Comparison of ENCODE assay signal across 9 mouse cellular contexts in the genomic region with DNA sequence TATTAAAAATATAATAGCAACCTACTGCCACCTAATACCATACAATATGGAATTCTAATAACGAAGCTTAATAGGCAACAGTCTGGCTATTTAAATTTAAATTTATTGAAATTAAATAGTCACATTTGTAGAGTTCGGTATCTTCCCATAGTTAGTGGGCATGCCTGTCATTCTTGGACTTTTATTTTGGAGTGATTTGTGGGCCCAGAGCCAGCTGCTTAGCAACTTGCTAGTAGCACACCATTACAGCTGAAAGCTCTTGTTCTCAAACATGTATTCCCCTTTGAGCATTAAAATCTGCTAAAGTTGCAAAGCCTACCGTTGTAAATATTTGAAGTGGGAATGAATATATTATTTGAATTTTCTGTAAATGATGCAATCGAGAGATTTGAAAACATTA.
DNase-seq lines count a peak whose midpoint lies in the region; ATAC-seq lines count a peak whose summit lies in the region.
"Had no signal": no experiment of that assay in that cellular context is flagged by ENCODE, and none has a peak within 500 bp of the region (broad histone marks: within the 10 kb centered on the region; RNA-seq: fewer than 3 reads in every experiment).

No protein-coding gene starts in this region.

- DNase-seq in heart, adult 18-20 months, result peak; percentile 7 to 31
- DNase-seq in heart, adult 11 months, result no peak
- DNase-seq in right cerebral cortex, postnatal 4 days, result peak; percentile 52
- DNase-seq in right cerebral cortex, postnatal 25 days, result no peak
- peak; percentile 66 to 76 for DNase-seq in kidney, postnatal 25 days
- no peak for DNase-seq in adrenal gland, adult 2 months
- DNase-seq in urinary bladder, postnatal 36 days (ENCODE audit: low spot score in 2 of 2), result no peak
- DNase-seq: thymus, adult 18-20 months had no signal

- ATAC-seq in megakaryocyte progenitor cell, adult 5-6 weeks (replicated peaks; ENCODE audit: poor library complexity), result no peak

Comparison
In these comparisons a context has a peak if more than half of its experiments do, and no peak if none do; other contexts are left out.
1. DNase-seq: peak in heart, adult 18-20 months (2 of 2), right cerebral cortex, postnatal 4 days (single experiment) and kidney, postnatal 25 days (2 of 2); none in heart, adult 11 months (single experiment), right cerebral cortex, postnatal 25 days (single experiment), adrenal gland, adult 2 months (single experiment) and urinary bladder, postnatal 36 days (0 of 2).